Mouse (Mus musculus): ENCODE results near the gene Cacna1b.

Gene Cacna1b

GRCm38 (mm10) chr2:24587999-24588398 lies 175.0 kb downstream of the Cacna1b start:
- in situ Hi-C loops (cut with MboI; ENCODE audit: low pct_unique_long_range_greater_than_20kb in 1 of 2, low sequenced_read_pairs in 2 of 2, unreplicated experiment in 1 of 2), result no loop called here

- in situ Hi-C loops (cut with MboI; ENCODE audit: low pct_unique_long_range_greater_than_20kb in 1 of 2, low sequenced_read_pairs in 2 of 2, unreplicated experiment in 1 of 2), result no loop called here
Measured at GRCm38 (mm10) chr2:24574616-24575015, 188.3 kb downstream of the Cacna1b start.

GRCm38 (mm10) chr2:24570917-24571316 lies 192.0 kb downstream of the Cacna1b start:
- in situ Hi-C loops (cut with MboI; ENCODE audit: low pct_unique_long_range_greater_than_20kb in 1 of 2, low sequenced_read_pairs in 2 of 2, unreplicated experiment in 1 of 2), result no loop called here

GRCm38 (mm10) chr2:24568555-24568954 lies 194.4 kb downstream of the Cacna1b start:
- in situ Hi-C loops (cut with MboI; ENCODE audit: low pct_unique_long_range_greater_than_20kb in 1 of 2, low sequenced_read_pairs in 2 of 2, unreplicated experiment in 1 of 2), result loop anchor here (5.0 to 10.0 kb wide), 2 partner anchors 161 to 186 kb away; no protein-coding TSS in a partner anchor

DNA sequence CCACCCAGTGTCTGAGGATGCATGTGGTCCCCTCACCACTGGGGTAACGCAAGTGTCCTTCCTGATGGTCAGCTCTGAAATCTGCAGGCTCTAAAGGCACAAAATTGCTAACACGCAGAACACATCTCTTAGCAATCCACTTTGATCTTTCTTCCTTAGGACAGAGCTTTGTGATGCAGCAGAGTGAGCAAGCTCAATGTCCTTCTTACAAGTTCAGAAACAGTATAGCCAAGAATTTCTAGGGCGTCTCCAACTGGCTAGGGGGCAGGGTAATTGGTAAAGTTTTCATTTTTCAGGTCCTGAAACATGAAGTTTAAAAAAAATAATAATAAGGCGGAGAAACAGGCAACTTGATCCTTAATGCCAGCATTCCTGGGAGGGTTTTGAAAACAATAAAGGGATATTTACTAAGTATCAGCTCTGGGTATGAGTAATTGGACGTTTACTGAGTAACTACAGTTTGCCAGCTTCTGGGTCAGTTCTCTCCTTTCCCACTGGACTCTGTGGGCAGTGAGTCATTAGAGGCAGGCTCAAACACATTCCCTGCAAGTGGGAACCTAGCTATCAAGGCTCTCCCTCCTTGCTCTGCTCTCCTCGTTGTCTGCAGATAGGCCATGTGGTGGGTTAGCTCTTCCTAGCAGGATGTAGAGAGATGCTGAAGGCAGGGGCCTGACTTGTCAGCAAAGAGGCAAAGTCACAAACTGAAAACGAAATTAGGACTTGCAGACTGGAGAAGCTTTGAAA lies 200.2 kb downstream of the Cacna1b start:
- in situ Hi-C loops (cut with MboI; ENCODE audit: low pct_unique_long_range_greater_than_20kb in 1 of 2, low sequenced_read_pairs in 2 of 2, unreplicated experiment in 1 of 2), result loop anchor here in 1 of 2 experiments (5.0 to 10.0 kb wide), 2 partner anchors 155 to 192 kb away; no protein-coding TSS in a partner anchor

DNA sequence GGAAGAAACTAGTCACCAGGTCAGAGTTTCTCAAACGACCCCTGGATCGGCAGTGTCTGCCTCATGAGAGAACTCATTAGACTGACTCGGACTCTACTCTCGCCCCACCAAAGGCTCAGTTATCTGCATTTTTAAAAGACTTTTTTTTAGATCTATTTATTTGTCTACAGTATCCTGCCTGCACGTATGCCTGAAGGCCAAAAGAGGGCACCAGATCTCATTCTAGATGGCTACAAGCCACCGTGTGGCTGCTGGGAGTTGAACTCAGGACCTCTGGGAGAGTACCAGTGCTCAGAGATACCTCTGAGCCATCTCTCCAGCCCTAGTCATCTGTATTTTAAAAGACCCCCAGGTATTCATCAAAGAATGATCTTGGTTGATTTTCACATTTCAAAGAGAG lies 201.0 kb downstream of the Cacna1b start:
- in situ Hi-C loops (cut with MboI; ENCODE audit: low pct_unique_long_range_greater_than_20kb in 1 of 2, low sequenced_read_pairs in 2 of 2, unreplicated experiment in 1 of 2), result loop anchor here in 1 of 2 experiments (5.0 to 10.0 kb wide), 2 partner anchors 155 to 193 kb away; no protein-coding TSS in a partner anchor

GRCm38 (mm10) chr2:24560201-24560600 lies 202.8 kb downstream of the Cacna1b start:
- in situ Hi-C loops (cut with MboI; ENCODE audit: low pct_unique_long_range_greater_than_20kb in 1 of 2, low sequenced_read_pairs in 2 of 2, unreplicated experiment in 1 of 2), result loop anchor here in 1 of 2 experiments (5.0 to 10.0 kb wide), 2 partner anchors 153 to 195 kb away; no protein-coding TSS in a partner anchor

DNA sequence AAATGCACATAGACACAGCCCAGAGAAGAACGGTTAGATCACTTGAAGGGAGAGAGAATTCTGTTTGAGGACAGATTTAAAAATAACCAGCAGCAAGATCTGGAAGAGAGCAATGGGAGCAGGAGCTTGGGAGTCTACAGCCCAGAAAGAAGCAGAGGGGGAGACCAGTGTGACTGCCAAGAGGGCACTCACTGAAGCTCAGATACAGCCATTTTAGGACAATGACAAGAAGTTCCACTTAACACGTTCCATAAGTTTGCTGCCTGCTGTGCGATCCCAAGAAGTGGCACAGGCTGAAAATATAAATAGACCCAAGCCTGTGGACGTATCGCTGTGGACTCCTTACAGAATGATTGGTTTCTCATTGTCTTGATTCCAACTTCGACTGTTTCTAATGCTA lies 206.6 kb downstream of the Cacna1b start:
- in situ Hi-C loops (cut with MboI; ENCODE audit: low pct_unique_long_range_greater_than_20kb in 1 of 2, low sequenced_read_pairs in 2 of 2, unreplicated experiment in 1 of 2), result no loop called here

GRCm38 (mm10) chr2:24553962-24554361 lies 209.0 kb downstream of the Cacna1b start:
- in situ Hi-C loops (cut with MboI; ENCODE audit: low pct_unique_long_range_greater_than_20kb in 1 of 2, low sequenced_read_pairs in 2 of 2, unreplicated experiment in 1 of 2), result no loop called here
